Mouse (Mus musculus) lung, adult 10 weeks (tissue): Measurements from ENCODE around the gene Alkbh7. TPM values are rescaled to one million over a fixed set of nuclear protein-coding genes. Genes with fewer than 3 reads are reported as not detected.

ENCODE experiments used
- polyA plus RNA-seq: library from polyadenylated mRNA; stranded (reverse); fragments of 350-450 nt; fragmentation: Illumina TruSeq; extraction: RNeasy Lipid Tissue Mini Kit (QIAGEN cat#74804); gene quantifications from one replicate; pipeline ENCODE4 v1.2.3, GENCODE M21; 2014; ENCODE audit warnings: low read depth, low replicate concordance; ENCODE audit not compliant: insufficient read depth

The Alkbh7 gene
- 28.8 TPM for polyA plus RNA-seq

DNA sequence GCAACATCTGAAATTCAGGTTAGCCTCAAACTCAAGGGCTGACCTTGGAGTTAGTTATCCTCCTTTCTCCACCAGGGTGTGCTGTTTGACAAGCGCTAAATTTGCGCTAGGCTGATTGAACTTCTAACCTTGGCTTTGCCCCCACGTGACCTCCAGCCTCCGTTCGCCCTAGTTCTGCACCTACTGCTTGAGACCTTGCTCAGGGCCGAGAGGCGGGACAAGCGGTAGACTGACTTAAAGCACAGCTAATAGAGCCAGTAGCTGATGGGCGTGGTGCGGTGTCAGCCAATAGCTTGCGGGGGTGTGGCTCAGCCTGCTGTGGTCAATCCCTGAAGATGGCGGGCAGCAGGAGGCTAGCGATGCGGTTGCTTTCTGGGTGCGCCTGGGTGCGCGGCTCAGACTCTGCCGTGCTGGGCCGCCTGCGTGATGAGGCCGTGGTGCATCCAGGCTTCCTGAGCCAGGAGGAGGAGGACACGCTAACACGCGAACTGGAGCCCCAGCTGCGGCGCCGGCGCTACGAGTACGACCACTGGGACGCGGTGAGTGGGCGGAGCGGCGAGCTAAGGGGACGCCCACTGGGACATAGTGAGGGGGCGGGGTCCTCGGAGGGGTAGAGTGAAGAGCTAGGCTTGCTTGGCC, at the start of gene Alkbh7:
Gene Alkbh7, plus strand, starts transcription at position 311 of the 639 bp plus-strand sequence.

DNA sequence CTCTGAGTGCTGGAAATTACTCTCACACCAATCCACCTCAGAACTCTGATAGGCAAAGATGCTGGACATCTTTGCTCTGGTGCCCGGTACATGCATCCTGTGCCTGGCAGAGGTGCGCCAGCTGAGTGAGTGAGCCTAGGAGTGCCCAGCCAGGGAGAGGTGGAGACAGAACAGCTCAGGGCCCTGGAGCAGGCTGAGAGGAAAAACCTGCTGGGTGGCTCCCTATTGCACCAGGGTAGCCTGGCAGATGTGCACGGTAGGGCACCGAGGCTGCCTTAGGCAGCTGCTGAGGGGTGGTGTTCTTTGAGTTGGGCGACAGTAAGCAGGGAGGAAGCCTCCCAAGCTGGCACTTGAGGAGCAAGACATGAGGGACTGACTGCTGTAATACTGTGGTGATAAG, 15.1 kb upstream of the Alkbh7 start, which contains the start of gene Acer1:
Gene Acer1, minus strand, starts transcription at position 114 of the 400 bp plus-strand sequence.

DNA sequence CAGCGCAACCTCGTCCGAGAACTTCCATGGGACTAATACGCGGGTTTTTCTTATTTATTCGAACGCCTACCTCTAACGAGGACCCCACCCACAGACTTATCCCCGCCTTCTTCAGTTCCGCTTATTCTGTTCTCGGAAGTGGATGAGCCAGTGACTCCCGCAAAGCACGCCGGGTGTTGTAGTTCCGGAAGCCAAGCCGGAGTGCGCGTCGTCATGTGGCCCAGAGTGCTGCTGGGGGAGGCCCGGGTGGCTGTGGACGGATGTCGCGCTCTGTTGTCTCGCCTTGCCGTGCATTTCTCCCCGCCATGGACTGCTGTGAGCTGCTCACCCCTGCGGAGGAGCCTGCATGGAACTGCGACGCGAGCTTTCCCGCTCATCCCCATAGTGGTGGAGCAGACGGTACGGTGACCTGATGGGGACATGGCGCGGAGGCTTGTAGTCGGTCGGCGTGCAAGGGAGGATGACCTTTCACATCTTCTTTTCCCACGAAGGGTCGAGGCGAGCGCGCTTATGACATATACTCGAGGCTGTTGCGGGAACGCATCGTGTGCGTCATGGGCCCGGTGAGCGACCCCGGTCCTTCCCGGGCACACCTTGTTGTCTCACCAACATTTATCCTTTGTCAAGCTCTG, 6.9 kb upstream of the Alkbh7 start, which contains the start of gene Clpp:
Gene Clpp, plus strand, starts transcription at position 191 of the 632 bp plus-strand sequence.

DNA sequence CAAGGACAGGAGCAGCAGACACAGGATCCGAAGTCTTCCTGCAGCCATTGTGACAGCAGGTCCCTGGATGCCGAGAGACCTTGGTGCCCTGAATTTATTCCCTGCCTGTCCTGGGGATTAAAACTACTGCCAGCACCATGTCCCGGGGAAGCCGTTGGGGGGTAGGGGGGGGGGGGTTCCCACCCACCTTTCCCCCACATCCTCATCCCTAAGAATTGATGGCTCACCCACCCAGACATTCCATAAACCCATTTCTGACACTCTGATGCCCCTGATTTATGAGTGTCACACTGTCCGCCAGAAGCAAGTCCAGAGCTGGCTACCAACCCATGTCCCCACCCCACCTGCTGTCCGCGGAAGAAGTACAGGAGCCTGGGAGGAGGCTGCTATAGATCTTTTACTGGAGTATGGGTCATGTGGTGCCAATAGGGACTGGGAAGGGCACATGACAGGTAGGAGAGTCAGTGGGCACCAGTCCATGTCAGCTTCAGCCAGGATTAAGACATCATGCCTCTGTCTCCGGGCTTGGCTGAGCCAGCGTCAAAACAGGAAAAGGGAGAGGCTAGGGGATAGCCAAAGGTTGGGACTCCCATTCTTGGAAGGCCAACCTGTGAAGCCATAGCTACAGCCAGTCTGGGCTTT, 3.0 kb downstream of the Alkbh7 start, which contains the start of gene Pspn:
Gene Pspn, minus strand, starts transcription at position 51 of the 642 bp plus-strand sequence.

DNA sequence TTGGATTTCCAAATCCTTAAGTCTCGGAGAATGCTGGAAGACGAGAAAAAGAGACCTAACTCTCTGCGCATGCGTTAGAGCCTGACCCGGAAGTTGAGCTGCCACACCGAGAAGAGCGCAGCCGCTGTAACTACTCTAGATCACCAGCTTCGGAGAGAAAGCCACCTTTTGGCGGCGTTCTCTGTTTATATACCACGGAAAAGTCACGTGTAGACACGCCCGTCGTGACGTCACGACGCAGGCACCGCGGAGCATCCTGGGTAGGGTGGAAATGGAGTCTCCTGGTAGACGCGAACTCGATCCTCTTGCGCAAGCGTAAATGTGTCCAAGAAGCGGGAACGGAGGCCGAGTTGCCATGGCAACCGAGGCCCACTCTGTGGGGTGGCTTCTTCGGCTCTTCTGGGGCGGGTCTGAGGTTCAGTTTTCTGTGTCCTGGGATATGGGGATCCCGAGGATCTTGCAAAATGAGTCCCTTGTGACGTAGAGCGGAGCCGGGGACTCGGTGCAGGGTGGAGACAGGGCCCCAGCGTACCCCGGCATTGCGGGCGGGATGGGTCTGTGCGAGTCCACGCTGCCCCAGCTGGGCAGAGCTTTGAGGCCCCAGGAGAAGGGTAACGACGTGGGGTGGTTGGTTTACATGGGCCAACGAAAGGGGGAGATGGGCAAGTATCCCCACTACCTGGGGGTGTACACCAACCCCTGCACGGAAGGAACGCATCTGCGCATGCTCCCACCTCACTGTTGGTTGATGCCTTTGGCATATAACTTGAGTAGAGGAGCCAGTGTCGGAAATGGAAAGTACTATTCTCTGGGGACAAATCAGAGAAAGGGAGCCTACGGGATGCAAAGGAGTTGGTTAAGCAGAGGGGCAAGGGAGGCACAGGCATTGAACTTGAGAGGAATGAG, 14.3 kb downstream of the Alkbh7 start, which contains the start of the genes Gtf2f1 and Gm17949:
Gene Gtf2f1, minus strand, starts transcription at position 53 of the 906 bp plus-strand sequence.
Gene Gm17949, plus strand, starts transcription at position 234 of the 906 bp plus-strand sequence.

DNA sequence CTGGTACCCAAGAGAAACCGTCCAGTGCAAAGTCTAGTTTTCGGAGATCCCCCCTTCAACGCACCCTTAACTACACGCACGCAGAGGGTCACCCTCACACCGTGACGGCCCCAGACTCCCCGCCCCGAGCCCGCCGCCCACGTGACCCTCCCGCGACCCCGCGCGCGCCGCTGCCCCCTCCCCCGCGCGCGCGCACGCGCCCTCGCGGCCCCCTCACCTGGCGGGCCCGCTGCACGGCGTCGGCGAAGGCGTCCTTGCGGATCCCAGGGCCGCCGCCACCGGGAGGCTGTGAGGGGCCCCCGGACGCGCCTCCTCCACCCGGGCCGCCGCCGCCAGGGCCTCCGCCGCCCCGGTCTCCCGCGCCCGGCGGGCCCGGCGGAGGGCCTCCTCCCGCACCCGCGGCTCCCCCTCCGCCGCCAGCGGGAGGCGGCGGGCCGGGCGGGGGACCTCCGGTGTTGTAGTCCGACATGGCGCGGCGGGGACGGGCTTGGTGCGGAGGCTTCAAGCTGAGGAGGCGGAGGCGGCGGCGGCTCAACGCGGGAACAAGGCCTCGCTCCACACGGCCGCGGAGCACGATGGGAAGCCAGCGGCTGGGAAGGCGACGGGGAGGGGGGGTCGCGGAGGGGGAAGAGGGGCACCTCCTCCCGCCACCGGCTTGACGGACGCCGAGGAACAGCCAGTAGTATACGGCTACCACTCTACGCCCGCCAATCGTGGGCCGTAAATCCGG, 34.0 kb downstream of the Alkbh7 start, which contains the start of gene Khsrp:
Gene Khsrp, minus strand, starts transcription at position 592 of the 730 bp plus-strand sequence.

DNA sequence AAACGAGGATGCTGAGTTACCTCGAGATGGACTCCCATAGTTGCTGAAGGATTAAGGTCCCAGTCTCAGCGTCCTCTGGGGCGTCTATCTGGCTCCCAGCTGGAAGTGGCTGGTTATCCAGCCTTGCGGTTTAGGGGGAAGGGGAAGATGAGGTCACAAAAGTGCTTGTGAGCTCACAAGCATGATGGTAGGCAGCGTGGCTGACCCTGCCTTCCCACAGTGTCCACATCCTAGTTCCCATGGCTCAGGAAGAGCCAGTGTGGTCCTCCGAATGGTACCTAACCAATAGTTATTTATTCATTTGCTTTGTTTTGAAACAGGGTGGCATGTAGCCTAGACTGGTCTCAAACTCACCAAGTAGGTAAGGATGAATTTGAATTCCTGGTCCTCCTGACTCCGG, 44.4 kb downstream of the Alkbh7 start, which contains the start of gene Slc25a41:
Gene Slc25a41, minus strand, starts transcription at position 101 of the 400 bp plus-strand sequence.

Other genes starting within 250 kb of the Alkbh7 start
- gene Nrtn, start 239.8 kb upstream of the Alkbh7 start, polyA plus RNA-seq = 2.7 TPM
- gene Dus3l, start 232.6 kb upstream of the Alkbh7 start, polyA plus RNA-seq = 18.8 TPM
- 0.23 TPM for gene Prr22, start 227.1 kb upstream of the Alkbh7 start, polyA plus RNA-seq
- gene Rfx2, start 166.3 kb upstream of the Alkbh7 start, polyA plus RNA-seq = 5.4 TPM
- gene Acsbg2, start 122.9 kb upstream of the Alkbh7 start, polyA plus RNA-seq = not detected
- gene 1700061G19Rik, start 121.9 kb upstream of the Alkbh7 start, polyA plus RNA-seq = 0.19 TPM
- 16.5 TPM for gene Mllt1, start 61.9 kb upstream of the Alkbh7 start, polyA plus RNA-seq
- not detected for gene Acer1, start 15.2 kb upstream of the Alkbh7 start, polyA plus RNA-seq
- gene Clpp, start 7.0 kb upstream of the Alkbh7 start, polyA plus RNA-seq = 51.4 TPM
- gene Pspn, start 2.7 kb downstream of the Alkbh7 start, polyA plus RNA-seq = not detected
- 31.3 TPM for gene Gtf2f1, start 13.9 kb downstream of the Alkbh7 start, polyA plus RNA-seq
- not detected for gene Gm17949, start 14.1 kb downstream of the Alkbh7 start, polyA plus RNA-seq
- 17.6 TPM for gene Khsrp, start 34.2 kb downstream of the Alkbh7 start, polyA plus RNA-seq
- gene Slc25a41, start 44.3 kb downstream of the Alkbh7 start, polyA plus RNA-seq = not detected
- 65.6 TPM for gene Crb3, start 61.8 kb downstream of the Alkbh7 start, polyA plus RNA-seq
- 22.4 TPM for gene Slc25a23, start 62.5 kb downstream of the Alkbh7 start, polyA plus RNA-seq
- gene Dennd1c, start 81.2 kb downstream of the Alkbh7 start, polyA plus RNA-seq = 6.3 TPM
- 15.2 TPM for gene Tubb4a, start 90.4 kb downstream of the Alkbh7 start, polyA plus RNA-seq
- 7.4 TPM for gene Tnfsf9, start 108.0 kb downstream of the Alkbh7 start, polyA plus RNA-seq
- not detected for gene Cd70, start 152.4 kb downstream of the Alkbh7 start, polyA plus RNA-seq
- 1.2 TPM for gene Tnfsf14, start 196.8 kb downstream of the Alkbh7 start, polyA plus RNA-seq
- gene C3, start 230.8 kb downstream of the Alkbh7 start, polyA plus RNA-seq = 224 TPM